Mouse (Mus musculus): ENCODE results near the gene H2al1i. TPM values are rescaled to one million over a fixed set of nuclear protein-coding genes. Genes with fewer than 3 reads are reported as not detected.

The H2al1i gene
- polyA plus RNA-seq, 1 experiment: not detected

Other genes with a start within 250 kb of the H2al1i start
- not detected in 2 replicates for gene H2al1a, start 25.4 kb upstream of the H2al1i start, polyA plus RNA-seq (2012; rRNA removed)
- not detected in 2 replicates for gene H2al1b, start 22.2 kb upstream of the H2al1i start, polyA plus RNA-seq (2012; rRNA removed)
- not detected in 2 replicates for gene H2al1c, start 19.0 kb upstream of the H2al1i start, polyA plus RNA-seq (2012; rRNA removed)
- gene H2al1d, start 15.8 kb upstream of the H2al1i start, polyA plus RNA-seq (2012; rRNA removed): not detected in 2 replicates
- gene H2al1e, start 12.7 kb upstream of the H2al1i start, polyA plus RNA-seq (2012; rRNA removed): not detected in 2 replicates
- not detected in 2 replicates for gene H2al1f, start 9.5 kb upstream of the H2al1i start, polyA plus RNA-seq (2012; rRNA removed)
- gene H2al1g, start 6.4 kb upstream of the H2al1i start, polyA plus RNA-seq (2012; rRNA removed): not detected in 2 replicates
- not detected in 2 replicates for gene H2al1h, start 3.2 kb upstream of the H2al1i start, polyA plus RNA-seq (2012; rRNA removed)
- not detected in 2 replicates for gene H2al1j, start 3.2 kb downstream of the H2al1i start, polyA plus RNA-seq (2012; rRNA removed)